Mouse (Mus musculus) ovary, postnatal 10 days (tissue): Measurements from ENCODE around the gene Togaram2.

Experiments used
- DNase-seq: peaks from one replicate; pipeline ENCODE4 v3.0.0; 2022; ENCODE audit warnings: low spot score

Gene Togaram2

DNA sequence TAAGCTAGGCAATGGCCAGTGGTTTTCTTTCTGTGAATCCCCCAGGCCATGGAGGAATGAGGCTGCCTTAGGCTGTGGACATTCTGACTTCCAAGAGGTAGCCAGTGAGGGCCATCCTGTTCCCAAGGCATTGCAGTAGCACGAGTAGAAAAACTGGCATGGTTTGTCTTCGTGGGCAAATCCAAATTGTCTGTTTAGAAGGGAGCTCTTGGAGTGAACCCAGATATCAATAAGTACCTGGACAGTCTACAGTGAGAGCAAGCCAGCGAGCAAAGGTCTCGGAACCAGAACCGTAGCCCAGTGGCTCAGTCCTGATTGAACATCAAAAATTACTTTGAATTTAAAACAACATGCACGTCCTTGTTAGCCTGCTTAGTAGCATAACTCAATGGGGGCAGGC is 10.2 kb downstream of the Togaram2 start:
- DNase-seq, result no peak

DNA sequence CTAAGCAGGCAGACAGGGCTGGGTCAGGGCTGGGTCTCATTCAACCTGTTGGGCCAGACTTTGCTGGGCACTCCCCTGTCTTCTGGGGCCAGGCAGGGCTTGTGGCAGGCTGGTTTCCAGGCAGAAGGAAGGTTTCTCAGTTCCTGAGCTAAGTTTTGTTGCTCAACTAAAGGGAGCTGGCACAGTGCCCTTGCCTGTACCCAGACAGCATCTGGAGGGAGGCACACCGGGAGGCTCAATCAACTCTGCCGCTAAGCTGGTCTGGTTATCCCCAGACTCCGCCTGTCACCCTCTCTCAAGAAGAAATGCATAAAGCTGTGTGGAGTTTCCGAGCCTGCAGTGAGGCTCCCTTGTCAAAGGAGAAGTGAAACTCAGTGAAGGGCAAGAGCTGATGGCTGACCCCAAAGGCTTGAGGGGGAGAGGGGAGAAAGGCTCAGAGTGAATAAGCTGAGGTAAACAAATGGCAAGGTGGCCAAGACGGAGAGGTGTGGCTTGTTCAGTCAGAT is 11.1 kb downstream of the Togaram2 start:
- DNase-seq, result no peak

DNA sequence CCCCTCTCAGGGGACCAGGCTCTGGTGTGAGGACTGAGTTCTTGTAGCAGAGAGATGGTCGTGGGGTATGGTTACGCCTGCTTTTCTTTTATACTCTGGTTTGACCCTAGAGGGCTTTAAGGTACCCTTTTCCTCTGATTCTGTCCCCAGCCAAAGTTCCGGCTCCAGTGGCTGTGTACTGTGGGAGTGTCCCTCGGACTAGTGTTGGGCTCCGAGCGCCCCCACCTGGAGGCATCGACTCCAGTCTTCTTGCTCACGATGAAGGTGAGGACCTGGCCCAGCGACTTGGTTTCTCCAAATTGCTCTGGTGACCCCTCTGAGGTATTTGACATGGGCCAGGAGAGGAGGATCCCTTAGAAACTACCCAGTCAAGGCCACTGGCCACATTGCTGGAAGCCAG is 14.4 kb downstream of the Togaram2 start:
- no peak for DNase-seq

DNA sequence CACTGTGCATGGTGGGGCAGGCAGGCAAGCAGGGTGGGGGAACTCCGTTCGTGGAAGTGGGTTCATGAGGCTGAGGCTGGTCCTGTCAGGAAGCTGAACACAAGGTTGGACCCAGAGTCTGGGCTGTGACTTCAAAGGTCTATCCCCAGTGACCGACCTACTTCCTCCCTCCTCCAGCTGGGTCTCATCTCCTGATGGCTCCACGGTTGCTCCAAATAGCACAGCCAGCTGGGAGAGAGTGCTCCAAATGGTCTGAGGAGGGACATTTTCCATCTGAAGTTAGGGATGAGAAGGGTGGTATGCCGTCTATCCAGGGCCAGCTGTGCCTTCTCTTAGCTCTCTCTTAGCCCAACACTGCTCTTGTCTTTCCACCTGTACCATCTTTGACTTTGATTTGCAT is 16.8 kb downstream of the Togaram2 start:
- DNase-seq, result no peak

DNA sequence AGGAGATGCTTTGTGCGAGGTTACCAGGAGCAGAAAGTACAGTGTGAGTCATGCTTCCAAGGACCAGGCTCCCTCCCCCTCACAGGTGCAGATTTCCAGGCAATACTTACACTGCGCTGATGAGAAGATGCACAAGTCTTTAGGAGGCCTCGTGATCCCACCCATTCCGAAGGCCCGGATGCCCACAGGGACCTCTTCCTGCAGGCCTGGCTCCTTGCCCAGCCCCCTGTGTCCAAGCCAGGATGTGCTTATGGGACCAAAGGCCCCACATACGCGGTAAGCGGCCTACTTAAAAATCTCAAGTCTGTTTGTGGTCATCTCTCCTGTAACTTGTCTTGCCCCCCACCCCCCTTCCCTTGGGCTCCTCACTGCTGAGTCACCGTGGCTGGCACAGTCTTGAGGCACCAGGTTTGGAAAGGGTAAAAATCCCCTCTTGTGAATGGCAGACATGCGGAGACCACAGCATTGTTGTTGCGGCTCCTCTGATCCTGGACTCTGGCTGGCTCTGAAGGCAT is 18.4 kb downstream of the Togaram2 start:
- DNase-seq, result no peak

DNA sequence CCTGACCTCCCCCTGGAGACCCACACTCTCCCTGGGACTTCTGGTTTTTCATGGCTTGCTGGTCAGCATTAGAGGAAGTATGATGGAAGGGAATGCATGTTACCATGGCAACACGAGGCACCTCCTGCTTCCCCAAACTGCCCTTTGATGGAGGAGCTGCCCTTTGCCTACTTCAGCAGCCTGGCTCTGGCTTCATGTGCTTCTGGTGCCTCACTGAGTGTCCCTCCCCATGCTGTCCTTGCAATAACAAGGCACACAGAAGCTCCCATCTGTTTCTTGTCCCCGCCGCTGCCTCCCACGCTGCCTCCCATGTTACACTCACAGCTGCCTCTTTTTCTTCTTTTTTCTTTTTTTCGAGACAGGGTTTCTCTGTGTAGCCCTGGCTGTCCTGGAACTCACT is 20.3 kb downstream of the Togaram2 start:
- no peak for DNase-seq

DNA sequence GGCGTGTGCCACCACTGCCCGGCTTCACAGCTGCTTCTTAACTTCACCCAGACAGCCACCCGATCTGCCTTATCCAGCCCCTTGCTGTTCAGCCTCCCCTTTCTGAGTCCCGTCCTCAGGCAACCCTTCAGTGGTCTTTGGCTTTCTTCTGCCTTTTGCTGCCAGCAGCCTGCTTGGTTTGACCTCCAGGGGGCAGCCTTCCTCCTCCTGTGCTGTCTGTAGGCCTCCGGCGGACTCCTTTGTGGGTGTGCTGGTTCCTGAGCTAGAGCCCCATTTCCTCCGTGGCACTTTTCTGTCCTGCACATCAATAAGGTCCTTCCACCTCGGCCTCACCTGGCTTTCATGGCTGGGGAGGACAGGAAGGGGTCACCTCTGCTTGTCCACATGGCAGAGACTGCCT is 20.7 kb downstream of the Togaram2 start:
- DNase-seq, result no peak

DNA sequence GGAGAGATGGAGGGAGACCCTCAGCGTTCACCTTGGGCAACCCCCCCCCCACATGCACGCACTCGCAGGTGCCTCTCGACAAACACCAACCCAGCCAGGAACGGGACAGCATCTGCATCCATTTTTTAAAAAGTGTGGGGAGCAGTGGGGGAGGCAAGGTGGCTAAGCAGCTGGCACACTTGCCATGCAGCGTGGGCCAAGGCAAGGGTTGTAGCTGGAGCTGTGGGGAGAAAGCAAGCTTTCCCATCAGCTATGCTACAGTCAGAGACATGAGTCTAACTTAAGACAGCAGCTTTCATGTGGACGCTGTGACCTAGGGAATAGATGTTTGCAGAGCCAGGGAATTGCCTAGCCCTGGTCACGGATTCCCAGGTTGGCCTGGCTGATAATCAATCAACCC is 22.1 kb downstream of the Togaram2 start:
- no peak for DNase-seq

DNA sequence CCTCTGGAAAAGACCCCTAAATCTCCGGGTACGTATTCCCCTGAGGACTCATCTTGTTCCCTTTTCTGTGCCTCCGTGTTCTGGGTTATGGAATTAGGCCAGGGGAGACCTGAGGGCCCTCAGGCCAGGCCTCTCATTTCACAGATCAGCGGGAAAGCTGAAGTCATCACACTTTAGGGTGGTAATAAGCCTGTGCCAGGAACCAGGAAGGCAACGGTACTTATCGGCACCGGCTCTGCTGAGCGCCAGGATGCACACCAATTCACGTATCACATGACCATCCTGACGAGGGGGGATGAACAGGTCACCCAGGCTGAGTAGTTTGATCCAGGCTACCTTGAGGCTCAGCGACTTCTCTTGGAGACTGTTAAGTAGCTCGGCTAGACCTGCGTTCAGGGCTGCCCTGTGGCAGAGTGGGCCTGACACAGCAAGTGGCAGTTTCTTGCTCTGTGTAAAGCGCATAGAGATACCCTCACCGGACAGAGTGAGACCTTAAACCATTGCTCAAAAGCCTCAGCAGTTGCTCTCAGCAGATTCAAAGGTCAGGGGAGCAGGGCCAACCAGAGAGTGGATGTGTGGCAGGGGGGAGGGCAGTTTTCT is 22.8 kb downstream of the Togaram2 start:
- DNase-seq, result no peak

DNA sequence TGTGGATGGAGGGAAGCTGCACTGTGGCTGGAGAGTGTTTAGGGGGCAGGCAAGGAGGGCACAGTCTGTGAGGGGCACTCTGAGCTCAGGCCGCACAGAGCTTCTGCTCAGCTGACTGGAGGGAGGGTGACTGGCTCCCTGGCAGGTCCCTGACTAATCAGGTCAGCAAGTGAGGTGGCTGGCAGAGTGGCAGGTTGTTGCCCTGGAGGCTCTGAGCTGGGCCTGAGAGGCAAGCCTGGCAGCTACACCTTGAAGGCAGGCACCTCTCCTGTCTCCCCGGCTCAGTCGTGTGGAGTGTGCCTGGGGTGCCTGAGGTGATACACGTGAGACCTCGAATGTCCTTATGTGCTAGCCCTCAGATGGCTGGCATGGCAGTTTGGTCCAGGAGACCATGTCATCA is 23.3 kb downstream of the Togaram2 start:
- DNase-seq, result no peak

DNA sequence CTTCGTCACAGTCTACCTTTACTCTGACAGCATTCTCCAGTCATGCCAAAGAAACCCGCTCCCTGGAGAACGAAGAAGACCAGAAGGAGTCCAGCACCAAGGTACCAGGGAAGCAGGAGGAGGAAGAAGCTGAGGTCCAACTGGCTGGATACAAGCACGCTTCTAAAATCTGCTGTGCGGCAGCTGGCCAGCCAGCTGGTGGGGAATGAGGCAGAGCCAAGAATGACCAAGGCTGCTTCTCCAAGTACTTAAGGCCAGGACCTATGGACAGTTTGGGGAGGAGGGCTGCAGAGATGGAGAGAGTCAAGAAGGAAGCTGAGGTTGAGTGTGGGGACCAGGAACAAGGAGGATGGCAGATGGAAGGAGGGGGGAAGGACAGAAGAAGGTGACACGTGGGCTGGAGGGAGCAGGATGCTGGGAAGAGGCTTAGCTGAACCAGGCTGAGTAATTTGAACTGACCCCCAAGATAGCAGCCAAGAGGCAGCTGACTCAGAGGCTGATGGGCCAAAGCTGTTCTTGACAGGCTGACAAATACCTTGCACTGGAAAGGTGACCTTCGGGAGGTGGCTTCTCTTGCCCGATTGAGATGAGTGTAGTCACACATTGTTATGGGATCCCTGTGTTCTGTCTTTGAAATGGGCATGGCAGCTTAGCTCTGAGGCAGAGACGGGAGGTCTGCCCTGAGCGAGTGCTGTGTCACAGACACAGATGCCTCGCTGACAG is 25.0 kb downstream of the Togaram2 start:
- no peak for DNase-seq

DNA sequence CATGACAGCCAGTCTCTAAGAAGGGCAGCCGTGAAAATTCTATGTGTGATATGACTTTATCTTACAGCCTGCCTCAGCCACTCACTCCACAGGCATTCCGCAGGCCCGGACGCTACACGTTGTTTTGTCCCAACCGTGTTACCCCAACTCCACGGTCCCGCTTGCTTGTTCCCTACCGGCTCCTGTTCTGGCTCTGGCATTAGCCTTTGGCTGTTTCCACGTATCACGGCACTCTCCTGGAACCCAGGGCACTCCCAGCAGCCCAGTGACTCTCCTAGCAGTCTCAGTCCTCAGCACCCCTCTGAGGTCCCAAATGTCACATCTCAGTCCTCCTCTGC is 25.5 kb downstream of the Togaram2 start:
- DNase-seq, result no peak

DNA sequence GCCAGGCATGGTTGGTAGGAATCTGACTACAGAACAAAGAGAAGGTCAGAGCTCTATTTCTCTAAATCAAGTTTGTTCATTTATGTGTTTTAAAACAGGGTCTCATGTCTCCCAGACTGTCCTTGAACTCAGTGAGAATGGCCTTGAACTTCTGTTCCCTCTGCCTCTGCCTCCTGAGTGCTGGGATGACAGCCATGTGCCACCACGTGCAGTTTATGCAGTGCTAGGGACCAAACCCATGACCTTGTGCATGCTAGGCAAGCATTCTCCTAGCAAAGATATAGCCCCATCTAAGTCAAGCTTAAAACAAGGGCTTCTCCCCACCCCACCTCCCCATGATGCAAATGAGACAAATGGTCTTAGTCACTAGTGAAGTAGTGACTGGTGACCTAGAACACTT is 32.1 kb downstream of the Togaram2 start:
- DNase-seq, result no peak

DNA sequence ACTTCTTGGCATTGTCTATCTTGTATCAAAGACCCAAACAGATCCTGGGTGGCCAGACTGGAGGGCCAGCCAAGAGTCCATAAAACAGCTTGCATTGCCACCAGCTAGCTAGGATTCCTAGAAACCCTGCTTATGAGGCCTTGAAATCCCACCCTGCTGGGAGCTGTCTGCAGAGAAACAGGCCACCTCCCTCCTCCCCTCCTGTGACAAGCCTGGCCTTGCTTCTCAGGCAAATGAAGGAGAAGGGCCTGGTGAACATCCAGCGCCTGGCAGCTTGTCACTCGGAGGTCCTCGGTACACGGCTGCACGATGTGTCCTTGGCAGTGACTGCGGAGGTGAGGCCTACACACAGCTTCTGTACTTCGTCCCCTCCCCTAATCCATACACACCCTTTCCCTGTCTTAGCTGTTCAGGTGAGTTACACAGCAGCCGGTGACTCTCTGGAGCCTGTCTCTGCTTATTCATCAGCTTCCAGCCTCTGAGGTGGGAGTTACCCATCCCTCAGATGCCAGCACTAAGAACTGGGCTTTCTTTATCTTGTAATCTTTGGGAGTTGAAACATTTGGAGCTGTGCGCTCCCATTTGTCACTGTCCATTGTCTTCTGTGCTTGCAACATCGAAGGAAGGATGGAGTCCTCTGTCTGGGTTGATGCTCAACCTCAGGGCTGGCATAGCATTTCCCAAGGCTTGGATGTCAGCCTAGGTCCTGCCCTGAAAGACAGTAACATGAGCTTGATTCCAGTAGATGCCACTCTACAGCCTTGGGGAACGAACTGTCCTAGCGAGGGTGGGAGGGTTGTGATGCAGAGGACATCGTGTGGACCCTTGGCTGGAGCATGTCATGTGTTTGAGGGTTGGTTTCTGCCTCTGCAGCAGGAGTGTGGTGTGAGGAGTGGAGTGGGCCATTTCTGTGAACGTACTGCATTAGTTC is 32.8 kb downstream of the Togaram2 start:
- no peak for DNase-seq

DNA sequence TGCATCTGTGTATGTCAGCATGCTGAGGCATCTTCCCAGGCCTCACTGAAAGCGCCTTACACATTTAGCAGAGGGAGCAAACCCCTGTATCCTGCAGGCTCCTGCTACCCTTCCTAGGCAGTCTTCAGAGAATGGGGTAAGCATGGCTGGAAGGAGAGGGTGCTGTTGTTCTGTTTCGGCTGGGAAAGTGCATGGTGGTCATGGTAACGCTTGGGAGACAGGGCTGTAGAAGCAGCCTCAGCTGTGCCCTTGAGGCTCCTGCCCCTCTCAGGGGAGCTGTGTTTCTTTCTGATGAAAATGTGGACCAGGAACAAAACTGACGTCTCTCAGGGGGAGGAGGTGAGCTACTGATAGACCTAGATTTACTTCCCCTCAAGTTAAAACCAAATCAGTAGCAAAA is 34.7 kb downstream of the Togaram2 start:
- no peak for DNase-seq

DNA sequence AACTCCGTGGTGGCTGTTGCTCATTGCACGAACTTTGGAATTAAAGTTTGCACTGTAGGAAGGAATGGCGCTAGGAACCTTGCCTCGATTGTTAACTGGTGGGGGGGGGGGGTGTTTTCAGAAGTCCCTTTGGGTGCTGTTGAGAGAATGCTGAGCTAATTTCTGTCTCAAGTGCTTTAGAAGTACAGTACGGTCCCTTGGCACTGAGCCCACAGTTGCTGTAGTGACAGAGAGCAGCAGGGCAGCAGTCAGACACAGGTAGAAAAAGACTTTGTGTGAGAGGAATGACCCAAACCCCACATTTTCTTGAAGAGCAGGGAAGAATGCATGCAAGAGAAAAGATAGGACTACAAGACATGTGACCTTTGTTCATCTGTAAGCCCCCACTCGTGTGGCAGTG is 39.2 kb downstream of the Togaram2 start:
- no peak for DNase-seq

DNA sequence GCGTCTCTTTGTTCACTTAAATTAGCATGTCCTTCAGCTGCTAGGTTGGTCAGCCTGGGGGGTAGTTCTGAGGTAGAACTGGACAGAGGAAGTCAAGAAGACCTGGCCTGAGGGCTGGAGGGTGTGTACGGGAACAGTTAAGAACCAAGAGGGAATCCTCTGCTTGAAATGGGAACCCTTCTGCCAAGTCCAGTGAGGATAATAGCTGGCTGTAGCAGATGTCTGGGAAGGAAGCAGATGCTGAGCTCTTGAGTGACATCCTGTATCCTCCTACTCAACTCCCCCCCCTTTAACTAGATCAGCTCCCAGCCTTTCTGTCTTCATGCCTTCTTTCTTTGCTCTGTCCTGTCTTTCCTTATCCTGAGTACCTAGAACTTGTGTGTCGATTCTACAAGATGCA is 42.0 kb downstream of the Togaram2 start:
- DNase-seq, result no peak

DNA sequence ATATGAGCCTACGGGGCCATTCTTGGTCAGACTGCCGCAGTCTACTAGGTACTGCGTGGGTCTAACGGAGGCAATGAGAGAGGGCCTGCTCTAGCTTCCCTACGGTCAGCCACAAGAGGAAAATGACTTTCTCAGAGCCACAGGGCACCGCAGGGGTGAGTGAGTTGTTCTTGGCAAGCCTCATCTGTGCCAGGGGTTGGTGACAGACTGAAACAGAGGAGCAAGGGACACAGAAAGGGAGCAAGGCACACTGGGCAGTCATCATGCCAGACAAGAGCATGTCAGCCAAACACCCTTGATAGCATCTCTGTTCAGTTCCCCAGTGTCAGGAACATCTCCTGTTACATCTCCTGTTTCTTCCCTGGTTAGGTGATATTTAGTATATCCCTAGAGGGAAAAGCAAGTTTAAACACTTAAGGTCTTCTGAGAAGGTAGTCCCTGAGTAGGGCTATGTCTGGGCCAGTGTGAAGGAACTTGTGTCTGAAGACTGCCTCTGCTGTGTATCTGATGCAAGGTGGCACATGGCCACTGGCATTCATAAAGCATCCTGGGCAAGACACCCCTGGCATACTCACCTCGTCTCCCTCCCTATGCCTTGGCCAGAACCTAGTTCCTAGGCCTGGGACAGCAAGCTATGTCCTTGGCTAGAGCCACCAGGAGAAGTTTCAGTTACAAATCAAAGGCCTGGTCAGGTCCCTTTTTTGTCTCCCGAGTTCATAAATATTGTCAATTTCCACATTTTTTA is 45.0 kb downstream of the Togaram2 start:
- no peak for DNase-seq

DNA sequence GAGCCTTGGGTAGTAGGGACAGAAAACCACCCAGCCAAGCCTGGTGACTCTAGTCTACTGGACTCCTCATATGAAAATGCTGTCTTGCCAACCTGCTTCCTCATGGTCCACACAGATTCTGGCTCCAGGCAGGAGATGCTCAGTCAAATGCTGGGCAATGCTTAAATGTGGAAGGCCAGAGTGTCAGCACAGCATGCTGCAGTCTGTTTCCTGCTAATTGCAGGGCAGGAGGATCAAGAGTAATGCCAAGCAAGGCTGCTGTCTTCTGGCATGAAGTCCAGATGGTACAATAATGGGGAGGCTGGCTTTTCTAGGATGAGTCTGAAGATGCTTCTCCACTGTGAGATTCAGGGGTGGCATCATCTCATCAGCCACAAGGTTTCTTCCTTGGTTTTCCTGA is 47.4 kb downstream of the Togaram2 start:
- no peak for DNase-seq

DNA sequence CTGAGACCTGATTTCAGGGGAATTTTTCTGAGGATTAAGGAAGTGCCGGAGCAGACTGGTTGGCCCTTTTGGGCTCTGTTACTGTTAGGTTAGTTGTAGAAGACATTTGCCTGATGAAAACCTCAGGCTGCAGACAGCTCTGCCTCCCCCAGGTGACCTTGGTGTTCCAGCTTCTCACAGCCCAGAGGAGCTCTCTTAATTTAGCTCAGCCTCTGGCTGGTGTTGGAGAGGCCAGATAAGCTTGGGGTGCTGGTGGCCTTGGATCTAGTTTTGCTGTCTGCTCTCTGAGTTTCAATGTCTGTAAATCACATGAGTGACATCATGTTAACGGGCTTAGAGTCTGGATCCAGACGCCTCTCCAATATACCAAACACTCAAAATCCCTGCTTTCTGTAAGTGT is 48.0 kb downstream of the Togaram2 start:
- no peak for DNase-seq

DNA sequence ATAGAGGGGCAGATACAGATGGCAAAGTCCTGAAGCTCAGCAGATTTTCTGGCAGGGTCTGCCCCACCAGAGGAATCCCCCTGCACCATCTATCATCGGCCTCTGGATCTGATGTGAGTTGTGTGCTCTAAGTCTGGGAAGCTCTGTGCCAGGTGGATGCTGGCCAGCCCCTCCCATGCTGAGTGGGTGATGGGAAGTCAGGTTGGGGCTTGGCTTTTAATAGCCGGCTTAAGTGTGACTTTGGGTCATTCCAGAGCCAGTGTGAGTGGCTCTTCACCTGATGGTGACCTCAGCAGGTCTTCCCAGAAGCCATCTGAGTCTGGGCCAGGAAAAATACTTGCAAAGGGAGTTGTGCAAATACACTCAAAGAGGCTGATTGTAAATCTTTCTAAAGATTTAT is 57.6 kb downstream of the Togaram2 start:
- no peak for DNase-seq

DNA sequence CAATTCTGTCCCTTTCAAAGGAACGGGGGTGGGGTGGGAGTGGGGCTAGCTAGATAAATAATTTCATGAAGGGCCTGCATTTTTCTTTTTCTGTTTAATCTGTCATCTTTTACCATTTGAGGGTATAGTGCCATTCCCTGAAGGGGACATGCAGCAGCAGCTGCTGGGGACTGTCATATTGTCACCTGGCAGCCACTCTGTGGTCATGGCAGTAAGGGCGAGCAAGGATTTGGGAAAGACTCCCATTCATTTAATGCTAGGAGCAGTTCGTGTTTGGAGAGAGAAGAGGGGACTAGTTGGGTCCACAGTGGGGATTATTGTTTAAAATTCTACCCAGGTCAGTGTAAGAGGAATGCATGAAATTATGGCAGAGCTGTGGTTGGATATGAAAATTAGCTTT is 63.4 kb downstream of the Togaram2 start:
- no peak for DNase-seq
